ENCODE assay signal across 8 mouse cellular contexts in genomic region chr7:99140511-99140910, GRCm38 (mm10). TPM values are rescaled to one million over a fixed set of nuclear protein-coding genes. Genes with fewer than 3 reads are reported as not detected.
DNase-seq lines count a peak whose midpoint lies in the region; ATAC-seq lines count a peak whose summit lies in the region.

No protein-coding gene starts in this region.

- WGBS in hindbrain, embryonic 15.5 days = under 1% methylated on average over 38 of the region's 39 CpGs
- WGBS in midbrain, embryonic 16.5 days = 0% methylated on average over 35 of the region's 39 CpGs

- H3K9ac ChIP-seq in hindbrain, embryonic 15.5 days = peak overlapping the region; percentile 87
- peak overlapping the region; percentile 95 for H3K9ac ChIP-seq in midbrain, embryonic 16.5 days (ENCODE audit: low read depth, low read length)

- peak overlapping the region; percentile 93 for H3K4me3 ChIP-seq in erythroblast, embryonic 14.5 days (replicated peaks)
- peak overlapping the region; percentile 96 for H3K4me3 ChIP-seq in hindbrain, embryonic 15.5 days
- peak overlapping the region; percentile 95 for H3K4me3 ChIP-seq in midbrain, embryonic 16.5 days (ENCODE audit: low read depth, low read length)

- ATAC-seq in erythroblast, adult 5-6 weeks (replicated peaks; ENCODE audit: low FRiP score, poor library complexity, severe bottlenecking) = no peak
- ATAC-seq in hindbrain, embryonic 15.5 days (ENCODE audit: low FRiP score, low read depth) = no peak; the same call in 1 of the 2 replicates
- no peak for ATAC-seq in midbrain, embryonic 16.5 days

- peak overlapping the region; percentile 90 for H3K4me2 ChIP-seq in hindbrain, embryonic 15.5 days
- peak overlapping the region; percentile 90 for H3K4me2 ChIP-seq in midbrain, embryonic 16.5 days (ENCODE audit: low read length)

- peaks cover 34% of the 10 kb centered on the region for H3K4me1 ChIP-seq in erythroblast, embryonic 14.5 days (ENCODE audit: control insufficient read depth)
- peaks cover 22% of the 10 kb centered on the region for H3K4me1 ChIP-seq in hindbrain, embryonic 15.5 days (replicated peaks)
- peaks cover 21% of the 10 kb centered on the region for H3K4me1 ChIP-seq in midbrain, embryonic 16.5 days (ENCODE audit: control insufficient read depth, insufficient read depth, low read length)

- peak overlapping the region; percentile 94 for H3K27ac ChIP-seq in hindbrain, embryonic 15.5 days (replicated peaks)
- H3K27ac ChIP-seq in midbrain, embryonic 16.5 days (ENCODE audit: low read length) = peak overlapping the region; percentile 93

- peaks cover 3% of the 10 kb centered on the region for H3K9me3 ChIP-seq in erythroblast, embryonic 14.5 days (ENCODE audit: control insufficient read depth, low read length)
- H3K9me3 ChIP-seq in hindbrain, embryonic 15.5 days = no peaks in the 10 kb centered on the region
- H3K9me3 ChIP-seq in midbrain, embryonic 16.5 days (replicated peaks; ENCODE audit: control insufficient read depth, low read length, poor library complexity, severe bottlenecking) = no peaks in the 10 kb centered on the region; the same call in 1 of the 2 replicates

- peaks cover 2% of the 10 kb centered on the region; the same call in 1 of the 2 replicates for H3K27me3 ChIP-seq in erythroblast, embryonic 14.5 days (ENCODE audit: control insufficient read depth)
- H3K27me3 ChIP-seq in hindbrain, embryonic 15.5 days = no peaks in the 10 kb centered on the region
- H3K27me3 ChIP-seq in midbrain, embryonic 16.5 days (ENCODE audit: control insufficient read depth, insufficient read depth, low read depth, low read length) = no peaks in the 10 kb centered on the region

- H3K36me3 ChIP-seq in erythroblast, embryonic 14.5 days (ENCODE audit: control insufficient read depth) = peaks cover 6% of the 10 kb centered on the region
- no peaks in the 10 kb centered on the region for H3K36me3 ChIP-seq in hindbrain, embryonic 15.5 days
- no peaks in the 10 kb centered on the region for H3K36me3 ChIP-seq in midbrain, embryonic 16.5 days (ENCODE audit: control insufficient read depth, insufficient read depth, low read length)

- DNase-seq in right cerebral cortex, adult 18-20 months = peak; percentile 25
- DNase-seq in right cerebral cortex, postnatal 10 days (ENCODE audit: low spot score in 2 of 2) = no peak
- no peak for DNase-seq in layer of hippocampus, adult 18-20 months (ENCODE audit: low spot score in 2 of 2)
- no peak for DNase-seq in urinary bladder, postnatal 10 days (ENCODE audit: low spot score)

RNA-seq across cellular contexts. Expression of gene Uvrag, which starts 0.4 kb away (rescaled TPM):
- 0.36 and 0.43 TPM in 2 replicates for polyA plus RNA-seq in erythroblast, embryonic 14.5 days (2012)
- 8.4 and 8.5 TPM in 2 replicates for total RNA-seq in erythroblast, adult 5-6 weeks (2015; ENCODE audit: low replicate concordance)
- total RNA-seq in erythroblast, adult 5-6 weeks (2017; ENCODE audit: low replicate concordance) = 6.6 and 9.3 TPM in 2 replicates
- 14.6 and 16.8 TPM in 2 replicates for polyA plus RNA-seq in hindbrain, embryonic 15.5 days (2015; fragmentation: Nextera tagmentation; extraction: Ambion mirVana)
- 16.0 and 17.7 TPM in 2 replicates for polyA plus RNA-seq in midbrain, embryonic 16.5 days (2015; fragmentation: Nextera tagmentation; extraction: Ambion mirVana)
- 10 to 100 TPM; 45.6 to 49.9 TPM for total RNA-seq in layer of hippocampus, adult 18-20 months (2021)

RNA-seq across cellular contexts. Expression of gene Dgat2, which starts 42.0 kb away (rescaled TPM):
- 0.08 and 0.21 TPM in 2 replicates for polyA plus RNA-seq in erythroblast, embryonic 14.5 days (2012)
- total RNA-seq in erythroblast, adult 5-6 weeks (2015; ENCODE audit: low replicate concordance) = 4.2 and 7.7 TPM in 2 replicates
- 5.3 and 7.1 TPM in 2 replicates for total RNA-seq in erythroblast, adult 5-6 weeks (2017; ENCODE audit: low replicate concordance)
- polyA plus RNA-seq in hindbrain, embryonic 15.5 days (2015; fragmentation: Nextera tagmentation; extraction: Ambion mirVana) = 18.9 and 22.1 TPM in 2 replicates
- 22.0 and 24.0 TPM in 2 replicates for polyA plus RNA-seq in midbrain, embryonic 16.5 days (2015; fragmentation: Nextera tagmentation; extraction: Ambion mirVana)
- 10 to 100 TPM; 90.3 to 97.5 TPM for total RNA-seq in layer of hippocampus, adult 18-20 months (2021)

Comparison
In these comparisons a context has a peak if more than half of its experiments do, and no peak if none do; other contexts are left out.
1. RNA of gene Uvrag, which starts 0.4 kb away (polyA plus RNA-seq): 14.6 to 16.8 TPM in hindbrain, embryonic 15.5 days and 16.0 to 17.7 TPM in midbrain, embryonic 16.5 days; 0.36 to 0.43 TPM in erythroblast, embryonic 14.5 days; every median in the first group is over 10 times any median in the second.
2. RNA of gene Dgat2, which starts 42.0 kb away (polyA plus RNA-seq): 22.0 to 24.0 TPM in midbrain, embryonic 16.5 days and 18.9 to 22.1 TPM in hindbrain, embryonic 15.5 days; 0.08 to 0.21 TPM in erythroblast, embryonic 14.5 days; every median in the first group is over 10 times any median in the second.
3. Peak in every context shown above with its lines, with median percentiles within 50 percentile points of each other: H3K4me3 ChIP-seq.